Mouse (Mus musculus): ENCODE results near the gene Tdp2. TPM values are rescaled to one million over a fixed set of nuclear protein-coding genes. Genes with fewer than 3 reads are reported as not detected.

Gene Tdp2
- total and polyA plus RNA-seq, 2 experiments from 2014 or later: 30.9 to 36.6 TPM

DNA sequence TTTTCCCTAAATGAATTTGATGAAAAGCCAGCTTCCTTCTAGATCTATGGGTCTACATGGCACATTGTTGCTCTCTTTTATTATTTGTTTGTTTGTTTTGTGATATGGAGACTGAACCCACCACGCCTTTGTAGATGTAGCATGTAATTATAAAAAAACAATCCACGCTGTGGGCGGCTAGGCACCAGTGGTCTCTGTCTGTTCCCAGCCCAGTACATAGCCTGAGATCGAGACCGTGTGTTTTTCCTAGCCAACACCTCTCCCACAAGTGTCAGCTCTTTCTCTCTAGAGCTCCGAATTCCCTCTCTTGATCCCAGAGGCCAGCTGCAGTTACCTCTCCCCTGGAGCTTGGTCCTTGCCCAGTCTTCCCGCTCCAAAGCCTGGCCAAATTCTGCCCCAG is 36.8 kb downstream of the Tdp2 start:
- Histone ChIP-seq H3K9ac (replicated peaks; ENCODE audit: low read length) (no peak overlapping the region), H3K27me3 (ENCODE audit: insufficient read depth, low read length) (no peaks in the 10 kb centered on the region), H3K27ac (no peak overlapping the region), H3K4me2 (ENCODE audit: low read depth, low read length) (no peak overlapping the region), H3K36me3 (ENCODE audit: insufficient read depth, low read length) (0 out of 2 replicates have a peak, but pooled peaks cover 4% of the 10 kb centered on the region), H3K9me3 (ENCODE audit: low read length) (no peaks in the 10 kb centered on the region), H3K4me1 (ENCODE audit: insufficient read depth, low read length) (no peaks in the 10 kb centered on the region), H3K4me3 (ENCODE audit: low read length) (no peak overlapping the region)
- ATAC-seq (no peak), DNase-seq (ENCODE audit: low spot score) (no peak)
- no peak for TF ChIP-seq CTCF (IDR thresholded peaks at IDR 0.05; ENCODE audit: low read depth)
- WGBS: 89% methylated on average over 7 of the region's 7 CpGs

GRCm38 (mm10) chr13:24879359-24880040 is 48.0 kb downstream of the Tdp2 start:
- no peaks in the 10 kb centered on the region for H3K9me3 ChIP-seq (ENCODE audit: low read length)
- H3K4me2 ChIP-seq (ENCODE audit: low read depth, low read length): no peak overlapping the region
- ATAC-seq (no peak), DNase-seq (ENCODE audit: low spot score) (no peak)
- H3K27ac ChIP-seq: no peak overlapping the region
- H3K4me3 ChIP-seq (ENCODE audit: low read length): no peak overlapping the region
- H3K36me3 ChIP-seq (ENCODE audit: insufficient read depth, low read length): no peaks in the 10 kb centered on the region
- no peaks in the 10 kb centered on the region for H3K27me3 ChIP-seq (ENCODE audit: insufficient read depth, low read length)
- TF ChIP-seq CTCF (IDR thresholded peaks at IDR 0.05; ENCODE audit: low read depth): no peak
- H3K4me1 ChIP-seq (ENCODE audit: insufficient read depth, low read length): no peaks in the 10 kb centered on the region
- WGBS: 79% methylated on average over 15 of the region's 15 CpGs
- no peak overlapping the region for H3K9ac ChIP-seq (replicated peaks; ENCODE audit: low read length)

GRCm38 (mm10) chr13:24880208-24880607 is 48.7 kb downstream of the Tdp2 start:
- no peaks in the 10 kb centered on the region for H3K4me1 ChIP-seq (ENCODE audit: insufficient read depth, low read length)
- H3K27me3 ChIP-seq (ENCODE audit: insufficient read depth, low read length): no peaks in the 10 kb centered on the region
- 86% methylated on average over 6 of the region's 6 CpGs for WGBS
- no peak for TF ChIP-seq CTCF (IDR thresholded peaks at IDR 0.05; ENCODE audit: low read depth)
- H3K9ac ChIP-seq (replicated peaks; ENCODE audit: low read length): no peak overlapping the region
- ATAC-seq: no peak
- H3K9me3 ChIP-seq (ENCODE audit: low read length): no peaks in the 10 kb centered on the region
- H3K36me3 ChIP-seq (ENCODE audit: insufficient read depth, low read length): no peaks in the 10 kb centered on the region
- H3K27ac ChIP-seq: no peak overlapping the region
- H3K4me2 ChIP-seq (ENCODE audit: low read depth, low read length): no peak overlapping the region
- DNase-seq (ENCODE audit: low spot score): no peak
- no peak overlapping the region for H3K4me3 ChIP-seq (ENCODE audit: low read length)

DNA sequence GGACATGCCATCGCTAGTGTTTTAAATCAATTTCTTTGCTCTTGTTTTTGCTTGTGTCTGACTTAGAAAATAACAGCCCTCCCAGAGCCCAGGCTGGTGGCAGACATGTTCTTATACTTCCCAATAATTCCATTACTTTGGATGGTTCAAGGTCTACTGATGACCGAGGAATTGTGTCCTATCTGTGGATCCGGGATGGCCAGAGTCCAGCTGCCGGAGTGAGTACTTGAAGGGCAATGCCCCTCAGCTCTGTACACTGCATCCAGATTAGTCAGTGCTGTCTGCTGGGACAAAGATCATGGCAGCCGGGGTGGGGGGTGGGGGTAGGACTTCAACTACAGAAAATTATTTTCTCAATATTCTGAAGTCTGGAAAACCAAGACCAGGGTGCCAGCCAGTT is 49.2 kb downstream of the Tdp2 start:
- Histone ChIP-seq H3K9me3 (ENCODE audit: low read length) (no peaks in the 10 kb centered on the region), H3K27me3 (ENCODE audit: insufficient read depth, low read length) (no peaks in the 10 kb centered on the region), H3K9ac (replicated peaks; ENCODE audit: low read length) (no peak overlapping the region), H3K27ac (no peak overlapping the region), H3K4me2 (ENCODE audit: low read depth, low read length) (no peak overlapping the region), H3K36me3 (ENCODE audit: insufficient read depth, low read length) (no peaks in the 10 kb centered on the region), H3K4me1 (ENCODE audit: insufficient read depth, low read length) (no peaks in the 10 kb centered on the region), H3K4me3 (ENCODE audit: low read length) (no peak overlapping the region)
- DNase-seq (ENCODE audit: low spot score) (no peak), ATAC-seq (no peak)
- WGBS: 91% methylated on average over 5 of the region's 5 CpGs
- no peak for TF ChIP-seq CTCF (IDR thresholded peaks at IDR 0.05; ENCODE audit: low read depth)

- ATAC-seq (no peak), DNase-seq (ENCODE audit: low spot score) (no peak)
- Histone ChIP-seq H3K9me3 (ENCODE audit: low read length) (no peaks in the 10 kb centered on the region), H3K36me3 (ENCODE audit: insufficient read depth, low read length) (no peaks in the 10 kb centered on the region), H3K4me2 (ENCODE audit: low read depth, low read length) (no peak overlapping the region), H3K4me3 (ENCODE audit: low read length) (no peak overlapping the region), H3K27me3 (ENCODE audit: insufficient read depth, low read length) (no peaks in the 10 kb centered on the region), H3K27ac (no peak overlapping the region), H3K4me1 (ENCODE audit: insufficient read depth, low read length) (no peaks in the 10 kb centered on the region), H3K9ac (replicated peaks; ENCODE audit: low read length) (no peak overlapping the region)
- WGBS: 95% methylated on average over 6 of the region's 6 CpGs
- TF ChIP-seq CTCF (IDR thresholded peaks at IDR 0.05; ENCODE audit: low read depth): no peak
Measured at GRCm38 (mm10) chr13:24882411-24882810, 50.9 kb downstream of the Tdp2 start.

- TF ChIP-seq CTCF (IDR thresholded peaks at IDR 0.05; ENCODE audit: low read depth): no peak
- WGBS: 54% methylated on average over 1 of the region's 1 CpGs
- 0 out of 2 replicates have a peak, but pooled peaks have one; percentile 40 for ATAC-seq
- Histone ChIP-seq H3K9me3 (ENCODE audit: low read length) (no peaks in the 10 kb centered on the region), H3K36me3 (ENCODE audit: insufficient read depth, low read length) (no peaks in the 10 kb centered on the region), H3K27ac (no peak overlapping the region), H3K9ac (replicated peaks; ENCODE audit: low read length) (no peak overlapping the region), H3K4me1 (ENCODE audit: insufficient read depth, low read length) (no peaks in the 10 kb centered on the region), H3K4me3 (ENCODE audit: low read length) (no peak overlapping the region), H3K27me3 (ENCODE audit: insufficient read depth, low read length) (no peaks in the 10 kb centered on the region), H3K4me2 (ENCODE audit: low read depth, low read length) (no peak overlapping the region)
- peak; percentile 2 for DNase-seq (ENCODE audit: low spot score)
Measured at GRCm38 (mm10) chr13:24889554-24889953, 58.1 kb downstream of the Tdp2 start.

Other genes starting within 250 kb of the Tdp2 start
- 32.9 and 34.8 TPM in 2 replicates for gene Ripor2, start 249.5 kb upstream of the Tdp2 start, total RNA-seq (2014; rRNA removed)
- gene Ripor2, start 249.5 kb upstream of the Tdp2 start, polyA plus RNA-seq (2015; fragmentation: Nextera tagmentation; extraction: Ambion mirVana): 12.5 and 13.1 TPM in 2 replicates
- not detected in 2 replicates for gene Armh2, start 90.4 kb upstream of the Tdp2 start, total RNA-seq (2014; rRNA removed)
- gene Armh2, start 90.4 kb upstream of the Tdp2 start, polyA plus RNA-seq (2015; fragmentation: Nextera tagmentation; extraction: Ambion mirVana): not detected in 2 replicates
- gene Gmnn, start 69.8 kb upstream of the Tdp2 start, total RNA-seq (2014; rRNA removed): 4.7 and 40.9 TPM in 2 replicates
- gene Gmnn, start 69.8 kb upstream of the Tdp2 start, polyA plus RNA-seq (2015; fragmentation: Nextera tagmentation; extraction: Ambion mirVana): 23.4 and 23.6 TPM in 2 replicates
- 39.2 and 40.8 TPM in 2 replicates for gene BC005537, start 30.0 kb upstream of the Tdp2 start, total RNA-seq (2014; rRNA removed)
- 16.4 and 18.1 TPM in 2 replicates for gene BC005537, start 30.0 kb upstream of the Tdp2 start, polyA plus RNA-seq (2015; fragmentation: Nextera tagmentation; extraction: Ambion mirVana)
- gene Acot13, start 139 bp upstream of the Tdp2 start, total RNA-seq (2014; rRNA removed): 14.7 and 19.3 TPM in 2 replicates
- gene Acot13, start 139 bp upstream of the Tdp2 start, polyA plus RNA-seq (2015; fragmentation: Nextera tagmentation; extraction: Ambion mirVana): 69.7 and 74.2 TPM in 2 replicates
- 11.3 and 13.0 TPM in 2 replicates for gene D130043K22Rik, start 13.5 kb downstream of the Tdp2 start, total RNA-seq (2014; rRNA removed)
- 6.1 TPM in 2 replicates for gene D130043K22Rik, start 13.5 kb downstream of the Tdp2 start, polyA plus RNA-seq (2015; fragmentation: Nextera tagmentation; extraction: Ambion mirVana)
- 46.3 and 53.9 TPM in 2 replicates for gene Aldh5a1, start 106.0 kb downstream of the Tdp2 start, total RNA-seq (2014; rRNA removed)
- gene Aldh5a1, start 106.0 kb downstream of the Tdp2 start, polyA plus RNA-seq (2015; fragmentation: Nextera tagmentation; extraction: Ambion mirVana): 16.2 and 16.9 TPM in 2 replicates
- gene Gpld1, start 111.5 kb downstream of the Tdp2 start, total RNA-seq (2014; rRNA removed): 5.4 and 8.4 TPM in 2 replicates
- 3.0 and 3.3 TPM in 2 replicates for gene Gpld1, start 111.5 kb downstream of the Tdp2 start, polyA plus RNA-seq (2015; fragmentation: Nextera tagmentation; extraction: Ambion mirVana)
- 19.1 and 27.2 TPM in 2 replicates for gene Mrs2, start 188.7 kb downstream of the Tdp2 start, total RNA-seq (2014; rRNA removed)
- 9.9 and 12.7 TPM in 2 replicates for gene Mrs2, start 188.7 kb downstream of the Tdp2 start, polyA plus RNA-seq (2015; fragmentation: Nextera tagmentation; extraction: Ambion mirVana)
- 1.6 and 2.0 TPM in 2 replicates for gene Dcdc2a, start 224.3 kb downstream of the Tdp2 start, total RNA-seq (2014; rRNA removed)
- gene Dcdc2a, start 224.3 kb downstream of the Tdp2 start, polyA plus RNA-seq (2015; fragmentation: Nextera tagmentation; extraction: Ambion mirVana): 6.0 and 6.4 TPM in 2 replicates